Mouse (Mus musculus): Measurements from ENCODE around the gene Ccng2.

Ccng2 gene

DNA sequence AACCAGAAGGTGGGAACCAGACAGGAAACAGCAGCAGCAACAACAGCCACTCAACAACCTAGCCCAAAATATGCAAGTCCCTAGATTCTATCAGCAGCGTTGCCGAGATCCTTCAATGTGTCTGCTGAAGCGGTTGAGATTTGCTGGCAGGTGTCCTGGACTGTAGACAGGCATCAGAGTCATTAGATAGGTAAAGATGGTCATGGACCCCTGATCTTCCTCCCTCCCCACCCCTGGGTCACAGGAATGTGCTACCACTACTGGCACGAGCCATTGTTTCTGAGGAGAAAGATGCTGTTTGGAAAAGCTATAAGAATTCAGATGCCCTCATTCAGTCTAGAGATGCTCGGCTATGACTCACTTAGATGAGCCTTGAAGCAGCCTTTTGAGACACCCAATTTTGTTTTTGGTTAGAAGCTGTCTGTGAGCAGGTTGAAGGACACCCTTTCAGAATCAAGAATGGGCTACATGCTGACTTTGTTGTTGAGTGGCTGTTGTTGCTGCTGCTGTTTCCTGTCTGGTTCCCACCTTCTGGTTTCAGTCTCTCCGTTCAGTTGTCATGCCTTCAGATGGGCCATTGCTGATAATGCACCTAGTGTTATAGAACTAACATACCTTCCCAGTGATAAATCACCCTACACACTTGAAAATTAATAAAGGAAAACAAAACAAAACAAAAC is 3.5 kb upstream of the Ccng2 start:
- DNase-seq: no peak

- no peak for DNase-seq
Measured at GRCm38 (mm10) chr5:93264136-93264700, 2.8 kb upstream of the Ccng2 start.

DNA sequence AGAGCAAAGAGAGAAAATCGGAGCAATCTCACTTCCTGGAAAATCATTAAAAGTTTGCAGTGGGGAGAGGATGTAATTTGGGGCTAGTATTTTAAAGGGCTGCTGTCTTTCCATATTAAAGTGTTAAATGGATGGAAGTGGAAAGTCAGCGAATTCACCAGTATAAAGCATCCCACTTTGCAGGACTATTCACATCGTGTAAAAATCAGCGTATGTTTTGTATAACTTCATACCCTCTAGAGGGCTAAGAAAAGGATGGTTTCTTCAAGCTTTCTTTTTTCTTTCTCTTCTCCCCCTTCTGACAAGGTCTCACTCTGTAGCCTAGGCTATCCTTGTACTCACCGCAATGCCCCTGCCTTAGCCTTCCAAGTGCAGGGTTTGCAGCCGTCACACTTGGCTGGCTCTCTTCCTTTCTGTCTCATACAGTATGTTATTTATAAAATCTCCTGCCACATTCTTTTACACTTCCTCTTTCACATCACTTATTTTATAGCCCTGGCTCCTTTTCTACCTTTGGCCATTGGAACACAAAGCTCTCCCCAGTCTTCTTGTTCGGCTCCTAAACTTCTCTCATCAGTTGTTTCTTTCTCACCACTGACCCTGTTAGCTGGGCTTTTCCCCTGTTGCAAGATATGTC is 1.8 kb upstream of the Ccng2 start:
- no peak for DNase-seq

DNA sequence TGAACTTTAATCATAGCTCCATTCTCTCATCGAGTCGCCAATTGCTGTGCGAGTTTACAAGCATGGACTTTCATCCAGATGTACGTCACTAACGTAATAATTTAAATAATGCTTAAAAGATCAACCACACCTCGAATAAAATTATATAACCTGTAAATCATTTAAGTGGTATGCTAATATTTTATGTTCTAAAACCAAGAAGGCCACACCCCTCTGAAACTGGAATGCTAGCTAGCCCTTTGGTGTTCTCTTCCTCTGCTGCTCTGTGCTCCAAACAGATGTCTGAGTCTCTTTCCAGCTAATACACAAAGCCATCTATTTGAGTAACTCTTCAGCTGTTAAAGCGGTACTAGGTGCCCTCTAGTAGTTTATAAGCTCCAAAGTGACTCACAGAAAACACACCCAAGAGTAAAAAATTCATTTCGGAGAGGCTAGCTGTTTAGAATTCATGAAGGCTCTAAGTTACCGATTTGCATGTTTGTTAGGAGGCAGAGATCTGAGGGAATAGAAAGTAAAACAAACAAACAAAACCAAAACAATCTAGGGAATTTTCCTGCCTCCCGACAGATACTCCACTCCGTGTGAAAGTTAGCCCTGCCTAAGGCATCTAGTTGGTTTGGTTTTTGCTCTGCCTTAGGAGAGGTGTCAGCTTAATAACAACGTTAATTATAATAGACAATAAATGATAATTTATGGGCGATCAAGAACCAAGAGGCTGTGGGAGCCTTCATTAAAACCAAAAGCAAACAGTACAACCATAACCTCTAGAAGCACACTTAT is 1.1 kb upstream of the Ccng2 start:
- peak; percentile 16 for DNase-seq

GRCm38 (mm10) chr5:93267851-93268606 is 972 bp downstream of the Ccng2 start:
- peak; percentile 93 for DNase-seq

GRCm38 (mm10) chr5:93270095-93270494 is 3.0 kb downstream of the Ccng2 start:
- peak; percentile 20 for DNase-seq

DNA sequence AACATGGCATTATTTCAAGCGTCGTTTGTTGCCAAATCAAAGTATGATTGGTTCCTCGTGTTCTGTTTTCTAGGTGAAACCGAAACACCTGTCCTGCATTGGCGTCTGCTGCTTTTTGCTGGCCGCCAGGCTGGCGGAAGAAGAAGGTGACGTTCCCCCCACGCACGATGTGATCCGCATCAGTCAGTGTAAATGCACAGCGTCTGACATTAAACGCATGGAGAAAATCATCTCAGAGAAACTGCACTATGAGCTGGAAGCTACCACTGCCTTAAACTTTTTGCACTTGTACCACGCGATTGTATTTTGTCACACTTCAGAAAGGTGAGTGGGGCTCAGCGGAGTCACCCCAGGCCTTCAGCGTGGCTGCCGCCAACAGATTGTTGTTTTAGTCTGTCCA is 3.7 kb downstream of the Ccng2 start:
- DNase-seq: no peak

GRCm38 (mm10) chr5:93282446-93283107 is 15.5 kb downstream of the Ccng2 start:
- DNase-seq: no peak

- no peak for DNase-seq
Measured at GRCm38 (mm10) chr5:93283109-93283508, 16.1 kb downstream of the Ccng2 start.

- DNase-seq: no peak
Measured at GRCm38 (mm10) chr5:93288553-93288952, 21.5 kb downstream of the Ccng2 start.

GRCm38 (mm10) chr5:93290282-93290681 is 23.2 kb downstream of the Ccng2 start:
- DNase-seq: no peak

- DNase-seq: no peak
Measured at GRCm38 (mm10) chr5:93296341-93296746, 29.3 kb downstream of the Ccng2 start.

GRCm38 (mm10) chr5:93296754-93297153 is 29.7 kb downstream of the Ccng2 start:
- DNase-seq: no peak

DNA sequence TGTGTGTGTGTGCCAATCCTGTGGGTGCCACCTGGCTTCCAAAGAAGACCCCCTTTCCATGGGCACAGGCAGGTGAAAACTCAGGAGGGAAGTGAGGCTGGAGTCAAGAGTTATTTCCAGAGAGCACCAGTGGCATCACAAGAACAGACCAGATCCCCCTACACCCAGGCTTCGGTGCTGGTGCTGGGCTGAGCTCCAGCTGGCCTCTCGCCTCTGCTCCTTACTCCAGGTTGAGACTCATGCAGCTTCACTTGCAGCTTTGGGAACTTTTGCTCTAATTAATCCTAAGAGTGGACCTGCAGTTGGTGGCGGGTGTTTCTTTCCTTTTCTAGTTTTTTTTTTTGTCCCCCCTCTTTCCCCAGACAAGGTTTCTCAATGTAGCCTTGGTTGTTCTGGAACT is 30.3 kb downstream of the Ccng2 start:
- DNase-seq: no peak

- no peak for DNase-seq
Measured at GRCm38 (mm10) chr5:93305126-93305830, 38.2 kb downstream of the Ccng2 start.

DNA sequence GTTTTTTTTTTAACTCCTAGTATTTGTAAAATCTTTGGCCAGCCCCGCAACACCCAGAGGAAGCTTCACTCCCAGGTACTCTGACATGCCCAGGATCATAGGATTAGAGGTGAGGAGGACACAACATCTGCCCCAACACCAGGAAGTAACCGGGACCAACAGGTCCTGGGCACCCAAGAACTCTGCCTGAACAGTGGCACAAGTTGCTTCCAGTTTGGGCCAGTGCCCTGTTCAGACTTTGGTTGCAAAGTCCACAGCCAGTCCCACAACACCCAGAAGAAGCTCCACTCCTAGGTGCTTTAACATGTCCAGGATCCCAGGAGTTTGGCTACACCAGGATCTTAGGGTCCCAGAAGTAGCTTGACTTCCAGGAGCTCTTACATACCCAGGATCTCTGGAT is 41.9 kb downstream of the Ccng2 start:
- no peak for DNase-seq

- DNase-seq: no peak
Measured at GRCm38 (mm10) chr5:93323320-93324001, 56.4 kb downstream of the Ccng2 start.

All from embryo, embryonic 11 days (tissue).